Mouse (Mus musculus) E14TG2a.4 (cell line): Measurements from ENCODE around the gene Tas2r138.

Experiments used
- CTCF ChIP-seq: conservative IDR thresholded peaks from 2 replicates; pipeline ENCODE4 v1.5.1; 2014; ENCODE audit warnings: low read length
- NANOG ChIP-seq: IDR thresholded peaks from 2 replicates; pipeline ENCODE4 v1.6.1; 2014; ENCODE audit warnings: borderline replicate concordance, low read length, mixed read lengths
- POU5F1 ChIP-seq: IDR thresholded peaks from 2 replicates; pipeline ENCODE4 v1.6.1; 2014; ENCODE audit warnings: low read length, borderline replicate concordance

DNA sequence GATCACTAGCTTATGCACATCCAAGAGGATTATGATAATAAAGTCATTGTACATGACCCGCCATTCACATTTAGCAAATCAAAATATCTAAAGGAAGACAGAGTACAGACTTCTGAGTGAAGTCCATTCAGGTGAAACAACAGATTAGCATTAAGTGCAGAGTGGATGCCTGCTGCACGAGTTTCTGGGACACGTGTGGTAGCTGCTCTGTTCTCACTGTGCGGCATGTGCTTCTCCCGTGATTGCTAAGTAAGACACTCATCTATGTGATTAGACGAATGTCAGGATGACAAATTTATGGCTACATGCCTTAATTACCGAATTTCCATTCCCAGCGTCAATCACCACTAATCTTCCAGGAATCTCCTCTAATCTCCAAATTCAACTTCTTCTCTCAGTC, 32.6 kb upstream of the Tas2r138 start:
- TF ChIP-seq CTCF (no peak), POU5F1 (no peak), NANOG (no peak)
